Mouse (Mus musculus): ENCODE measurements at regions not wholly inside any gene's neighbourhood (a gene's known extent, or its start where the extent isn't known, plus 50 kb on each side); places are given as distances from the start of the nearest gene placed in this dataset.
A peak's percentile ranks its signal among the peaks of the same experiment; 100 is the strongest.

DNA sequence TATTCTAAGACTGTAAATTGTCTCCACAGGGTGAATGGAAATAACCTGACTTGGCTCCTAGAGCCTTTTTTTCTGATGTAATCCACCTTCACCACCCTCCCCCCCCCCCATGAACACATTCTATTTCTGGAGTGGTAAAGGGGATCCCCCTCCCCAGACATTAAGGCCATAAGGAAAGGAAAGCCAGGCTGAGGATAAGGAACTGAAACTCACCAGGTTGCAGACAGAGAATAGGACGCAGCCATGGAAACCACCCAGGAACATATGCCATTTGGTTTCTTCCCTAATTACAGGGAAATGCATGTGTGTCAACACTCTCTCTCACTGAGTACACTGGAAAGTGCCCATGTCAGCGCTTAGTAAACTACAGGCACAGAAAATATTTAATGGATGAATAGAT is 96.5 kb upstream of the Gnao1 start:
- TF ChIP-seq POLR2A (IDR thresholded peaks at IDR 0.05; ENCODE audit: extremely low read depth, insufficient read depth, low read length) (no peak), CTCF (IDR thresholded peaks at IDR 0.05; ENCODE audit: extremely low read depth, insufficient read depth, low read length) (no peak)
- no peaks in the 10 kb centered on the region for H3K4me1 ChIP-seq (ENCODE audit: control insufficient read depth, insufficient read depth, low read length)
- H3K4me3 ChIP-seq (ENCODE audit: insufficient read depth, low read length) = no peak overlapping the region
- H3K27ac ChIP-seq (ENCODE audit: insufficient read depth, low read length) = no peak overlapping the region

DNA sequence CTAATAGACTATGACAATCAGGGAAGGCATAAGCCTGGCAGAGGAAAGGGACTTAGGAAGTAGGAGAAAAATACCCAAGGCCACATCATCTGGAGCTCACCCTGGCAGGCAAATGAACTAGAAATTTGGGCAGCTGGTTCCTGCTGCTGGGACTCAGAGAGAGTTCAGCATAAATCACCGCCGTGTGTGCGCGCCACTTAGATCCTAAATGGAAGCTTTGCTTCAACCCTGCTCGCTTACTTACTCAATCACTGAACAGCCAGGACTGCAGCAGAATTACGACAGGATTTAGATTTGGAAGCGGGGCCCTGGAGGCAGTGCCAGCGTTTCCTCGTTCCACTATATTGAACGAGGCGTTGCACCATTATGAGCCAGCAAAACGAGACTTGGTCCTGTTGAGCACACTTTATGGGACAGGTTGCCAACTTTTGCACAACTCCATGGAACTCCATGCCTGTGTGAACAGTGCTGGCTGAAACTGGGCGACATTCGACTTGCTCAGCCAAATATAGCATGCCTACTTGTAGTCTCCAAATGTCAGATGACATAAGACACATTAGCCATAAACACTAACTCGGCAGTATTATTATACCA is 84.8 kb upstream of the Gnao1 start:
- Histone ChIP-seq H3K4me3 (ENCODE audit: insufficient read depth, low read length) (no peak overlapping the region), H3K27ac (ENCODE audit: insufficient read depth, low read length) (no peak overlapping the region), H3K4me1 (ENCODE audit: control insufficient read depth, insufficient read depth, low read length) (no peaks in the 10 kb centered on the region)
- TF ChIP-seq POLR2A (IDR thresholded peaks at IDR 0.05; ENCODE audit: extremely low read depth, insufficient read depth, low read length) (no peak), CTCF (IDR thresholded peaks at IDR 0.05; ENCODE audit: extremely low read depth, insufficient read depth, low read length) (no peak)

DNA sequence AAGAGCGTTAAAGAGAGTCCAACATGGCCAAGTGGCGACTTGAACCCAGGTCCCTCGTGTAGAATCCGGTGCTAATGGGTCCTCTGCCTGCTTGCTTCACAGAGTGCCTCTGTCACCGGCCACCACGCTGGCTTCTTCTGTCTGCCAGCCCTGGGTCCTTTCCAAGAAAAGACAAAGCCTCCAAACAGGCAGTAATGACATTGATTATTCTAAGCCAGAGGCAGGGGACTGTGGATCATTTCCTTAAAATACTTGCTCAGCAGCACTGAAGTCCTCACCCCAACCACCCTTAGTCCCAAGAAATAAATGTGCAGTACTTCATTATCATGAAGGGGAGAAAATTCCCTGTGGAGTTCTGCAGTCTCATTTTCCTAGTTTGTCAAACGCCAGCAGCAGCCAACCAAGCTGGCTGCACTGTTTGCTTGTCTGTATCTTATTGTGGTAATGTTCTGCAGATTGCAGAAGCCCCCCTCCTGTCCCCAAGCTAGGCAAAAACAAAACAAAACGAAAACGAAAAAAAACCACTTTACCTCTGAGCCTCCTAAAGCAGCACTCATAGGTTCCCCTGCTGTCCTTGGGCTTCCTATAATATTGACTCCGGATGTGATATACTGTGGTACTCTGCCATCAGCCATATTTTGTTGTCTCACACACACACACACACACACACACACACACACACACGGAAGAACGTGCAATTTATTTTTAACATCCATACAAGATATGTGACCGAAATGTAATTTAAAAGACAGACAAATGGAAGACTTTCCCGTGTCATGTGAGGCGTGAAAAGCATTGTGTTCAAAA is 80.4 kb upstream of the Gnao1 start:
- Histone ChIP-seq H3K4me1 (ENCODE audit: control insufficient read depth, insufficient read depth, low read length) (no peaks in the 10 kb centered on the region), H3K27ac (ENCODE audit: insufficient read depth, low read length) (no peak overlapping the region), H3K4me3 (ENCODE audit: insufficient read depth, low read length) (no peak overlapping the region)
- no peak for TF ChIP-seq POLR2A (IDR thresholded peaks at IDR 0.05; ENCODE audit: extremely low read depth, insufficient read depth, low read length)

DNA sequence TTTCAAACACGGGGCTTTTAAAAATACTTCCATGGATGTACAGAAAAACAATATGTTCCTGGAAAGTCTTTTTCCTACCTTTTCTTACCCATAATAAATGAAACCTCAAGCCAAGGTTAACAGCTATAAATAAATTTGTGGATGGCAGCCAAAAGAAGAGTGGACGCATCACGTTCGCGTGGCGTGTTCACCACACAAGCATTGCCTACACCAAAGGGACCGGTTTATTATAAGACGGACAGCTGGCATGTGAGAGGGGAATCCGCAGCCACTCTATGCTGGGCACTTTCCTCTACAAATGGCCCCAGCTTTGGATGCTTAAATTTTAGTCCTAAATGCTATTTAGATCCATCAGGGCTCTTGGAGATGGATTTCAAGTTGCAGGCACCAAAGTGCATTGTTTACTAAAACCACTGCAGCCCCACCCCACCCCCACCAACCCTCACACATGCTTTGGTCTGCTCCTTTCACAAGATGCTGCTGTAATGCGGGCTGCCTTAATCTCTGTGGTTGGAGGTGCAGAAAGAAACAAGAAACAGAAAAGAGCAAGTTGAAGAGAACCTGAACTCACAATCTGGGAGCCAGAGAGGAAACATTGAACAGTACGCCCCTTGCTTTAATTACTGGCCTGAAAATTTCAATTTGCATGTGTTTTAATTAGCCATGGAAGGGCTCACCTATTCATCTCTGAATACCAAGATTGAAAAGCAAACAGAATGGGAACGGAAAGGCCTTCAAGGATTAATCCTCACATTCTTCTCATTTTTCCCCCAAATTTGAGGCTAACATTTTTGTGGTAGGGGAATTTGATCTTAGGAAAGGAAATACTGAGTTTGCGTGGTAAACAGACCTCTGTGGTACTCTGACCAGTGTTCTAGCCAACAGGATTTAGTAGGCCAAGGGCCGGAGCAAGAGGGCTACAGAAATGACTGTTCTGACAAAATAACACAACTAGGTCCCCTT is 78.7 kb upstream of the Gnao1 start:
- no peak overlapping the region for H3K4me3 ChIP-seq (ENCODE audit: insufficient read depth, low read length)
- 0 out of 2 replicates have a peak overlapping the region, but pooled peaks have one; percentile 28 for H3K27ac ChIP-seq (ENCODE audit: insufficient read depth, low read length)
- no peaks in the 10 kb centered on the region for H3K4me1 ChIP-seq (ENCODE audit: control insufficient read depth, insufficient read depth, low read length)
- TF ChIP-seq POLR2A (IDR thresholded peaks at IDR 0.05; ENCODE audit: extremely low read depth, insufficient read depth, low read length) (no peak), CTCF (IDR thresholded peaks at IDR 0.05; ENCODE audit: extremely low read depth, insufficient read depth, low read length) (no peak)

DNA sequence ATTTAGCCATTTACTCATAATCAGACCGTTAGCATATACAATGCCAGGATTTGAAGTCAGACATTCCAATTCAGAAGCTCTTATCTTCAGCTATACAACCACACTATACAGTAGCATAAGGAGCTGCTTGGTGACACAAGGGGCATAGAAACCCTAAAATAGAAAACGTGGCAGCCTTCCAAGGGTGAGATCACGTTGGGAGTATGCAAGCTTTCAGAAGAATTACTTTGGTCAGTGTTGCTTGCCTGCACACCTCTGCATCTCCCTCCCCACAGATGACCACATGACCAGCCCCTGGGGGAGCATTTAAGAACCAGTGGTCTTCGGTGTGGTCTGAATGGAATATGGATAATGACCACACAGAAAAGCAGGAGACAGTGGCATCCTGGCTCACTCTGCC is 74.9 kb upstream of the Gnao1 start:
- H3K27ac ChIP-seq (ENCODE audit: insufficient read depth, low read length) = no peak overlapping the region
- H3K4me1 ChIP-seq (ENCODE audit: control insufficient read depth, insufficient read depth, low read length) = no peaks in the 10 kb centered on the region
- no peak overlapping the region for H3K4me3 ChIP-seq (ENCODE audit: insufficient read depth, low read length)
- no peak for TF ChIP-seq POLR2A (IDR thresholded peaks at IDR 0.05; ENCODE audit: extremely low read depth, insufficient read depth, low read length)
- TF ChIP-seq CTCF (IDR thresholded peaks at IDR 0.05; ENCODE audit: extremely low read depth, insufficient read depth, low read length) = no peak

DNA sequence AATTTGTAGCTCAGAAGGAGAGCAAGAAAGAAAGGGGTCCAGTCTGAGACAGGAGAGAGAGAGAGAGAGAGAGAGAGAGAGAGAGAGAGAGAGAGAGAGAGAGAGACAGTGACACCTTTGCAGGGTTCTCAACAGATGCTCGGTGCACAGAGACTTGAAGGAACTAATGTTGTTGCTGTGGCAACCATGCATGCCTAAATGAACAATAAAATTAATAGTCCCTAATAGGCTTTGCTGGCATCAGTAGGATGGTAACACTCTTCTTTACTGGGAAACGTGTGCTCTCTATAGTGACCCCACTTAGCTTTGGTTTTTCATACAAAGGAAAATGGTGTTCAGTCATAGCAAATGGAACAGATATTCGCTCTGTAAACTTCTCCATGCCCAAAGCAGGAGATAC is 69.5 kb upstream of the Gnao1 start:
- H3K4me1 ChIP-seq (ENCODE audit: control insufficient read depth, insufficient read depth, low read length) = no peaks in the 10 kb centered on the region
- TF ChIP-seq POLR2A (IDR thresholded peaks at IDR 0.05; ENCODE audit: extremely low read depth, insufficient read depth, low read length) (no peak), CTCF (IDR thresholded peaks at IDR 0.05; ENCODE audit: extremely low read depth, insufficient read depth, low read length) (no peak)
- H3K4me3 ChIP-seq (ENCODE audit: insufficient read depth, low read length) = no peak overlapping the region
- H3K27ac ChIP-seq (ENCODE audit: insufficient read depth, low read length) = no peak overlapping the region

DNA sequence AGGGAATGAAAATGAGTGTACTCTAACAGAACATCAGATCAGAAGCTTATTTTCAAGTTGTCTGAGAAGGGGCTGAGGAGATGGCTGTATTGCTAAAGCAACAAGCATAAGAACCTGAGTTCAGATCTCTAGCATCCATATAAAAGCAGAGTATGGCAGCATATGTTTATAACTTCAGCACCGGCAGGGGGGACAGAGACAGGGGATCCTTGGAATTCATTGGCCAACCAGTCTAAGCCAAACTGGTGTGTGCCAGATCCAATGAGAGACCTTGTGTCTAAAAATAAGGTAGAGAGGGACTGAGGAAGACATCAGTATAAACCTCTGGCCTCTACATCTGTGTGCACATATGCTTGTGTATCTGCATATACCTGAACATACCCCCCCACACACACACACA is 61.0 kb upstream of the Gnao1 start:
- TF ChIP-seq CTCF (IDR thresholded peaks at IDR 0.05; ENCODE audit: extremely low read depth, insufficient read depth, low read length) (no peak), POLR2A (IDR thresholded peaks at IDR 0.05; ENCODE audit: extremely low read depth, insufficient read depth, low read length) (no peak)
- no peak overlapping the region for H3K4me3 ChIP-seq (ENCODE audit: insufficient read depth, low read length)
- H3K27ac ChIP-seq (ENCODE audit: insufficient read depth, low read length) = no peak overlapping the region

DNA sequence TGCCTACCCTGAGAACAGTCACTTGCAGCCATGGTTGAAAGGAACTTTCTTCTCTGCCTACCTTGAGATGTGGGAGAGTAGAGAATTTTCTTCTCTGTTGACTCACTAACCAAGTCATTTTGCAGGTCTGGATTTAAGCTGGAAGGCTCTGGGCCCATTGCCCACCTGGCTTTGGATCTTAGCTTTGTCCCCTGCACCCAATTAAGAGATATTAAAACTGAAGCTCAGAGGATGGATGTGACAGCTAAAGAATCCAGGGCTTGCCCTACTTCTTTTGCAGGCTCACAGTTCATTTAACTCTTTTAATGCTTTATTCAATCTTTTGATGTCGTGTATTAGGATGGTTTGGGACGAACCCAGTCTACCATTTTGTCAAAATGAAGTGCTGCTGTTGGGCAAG is 58.8 kb upstream of the Gnao1 start:
- H3K4me3 ChIP-seq (ENCODE audit: insufficient read depth, low read length) = no peak overlapping the region
- TF ChIP-seq POLR2A (IDR thresholded peaks at IDR 0.05; ENCODE audit: extremely low read depth, insufficient read depth, low read length) (no peak), CTCF (IDR thresholded peaks at IDR 0.05; ENCODE audit: extremely low read depth, insufficient read depth, low read length) (no peak)
- no peaks in the 10 kb centered on the region for H3K4me1 ChIP-seq (ENCODE audit: control insufficient read depth, insufficient read depth, low read length)

More for the DNA sequence above, 61.0 kb upstream of the Gnao1 start:
- H3K4me1 ChIP-seq (ENCODE audit: control insufficient read depth, insufficient read depth, low read length) = no peaks in the 10 kb centered on the region

DNA sequence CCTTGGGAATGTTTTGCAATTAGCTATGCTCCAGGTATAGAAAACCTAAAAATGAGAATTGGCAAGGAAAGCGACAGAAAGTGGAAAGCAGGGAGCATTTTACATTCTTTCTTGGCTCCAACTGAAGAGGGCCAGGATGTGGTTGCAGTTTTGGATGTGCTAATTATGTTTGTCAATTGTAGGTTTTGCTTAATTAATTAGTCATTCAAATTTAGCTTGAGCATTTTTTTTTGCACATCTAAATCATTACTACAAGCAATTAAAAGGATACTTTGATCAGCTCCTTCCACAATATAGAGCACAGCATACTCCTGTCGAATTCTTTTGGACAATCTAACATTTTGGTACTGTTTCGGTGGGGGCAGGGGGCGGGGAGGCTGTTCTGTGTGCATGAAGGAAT is 53.8 kb upstream of the Gnao1 start:
- Histone ChIP-seq H3K4me3 (ENCODE audit: insufficient read depth, low read length) (no peak overlapping the region), H3K4me1 (ENCODE audit: control insufficient read depth, insufficient read depth, low read length) (no peaks in the 10 kb centered on the region), H3K27ac (ENCODE audit: insufficient read depth, low read length) (no peak overlapping the region)
- TF ChIP-seq CTCF (IDR thresholded peaks at IDR 0.05; ENCODE audit: extremely low read depth, insufficient read depth, low read length) (no peak), POLR2A (IDR thresholded peaks at IDR 0.05; ENCODE audit: extremely low read depth, insufficient read depth, low read length) (no peak)

More for the DNA sequence above, 58.8 kb upstream of the Gnao1 start:
- H3K27ac ChIP-seq (ENCODE audit: insufficient read depth, low read length) = no peak overlapping the region
